Mouse (Mus musculus) retina, adult 2 months (tissue): Measurements from ENCODE around the gene Lysmd2.
A peak's percentile ranks its signal among the peaks of the same experiment; 100 is the strongest.
"Not testable (repeated sequence)": the region's sequence is repeated elsewhere in the genome, so short reads cannot be mapped to it uniquely, and the experiment has no call there.

Experiments
- DNase-seq: peaks from one replicate; pipeline ENCODE4 v3.0.0-alpha.2; 2012; ENCODE audit warnings: low read depth, low spot score

Lysmd2 gene

GRCm38 (mm10) chr9:75625556-75626307, at the start of gene Lysmd2:
Gene Lysmd2, plus strand, starts transcription at chr9:75625741.
- DNase-seq, result no peak

- DNase-seq, result no peak
Observed at GRCm38 (mm10) chr9:75579321-75579720, 46.2 kb upstream of the Lysmd2 start.

- peak; percentile 26 for DNase-seq
Observed at GRCm38 (mm10) chr9:75581694-75582350, 43.7 kb upstream of the Lysmd2 start.

- DNase-seq, result no peak
Observed at GRCm38 (mm10) chr9:75589850-75590790, 35.4 kb upstream of the Lysmd2 start.

GRCm38 (mm10) chr9:75593481-75593880, 32.1 kb upstream of the Lysmd2 start:
- no peak for DNase-seq

GRCm38 (mm10) chr9:75597036-75597435, 28.5 kb upstream of the Lysmd2 start:
- no peak for DNase-seq

- DNase-seq, result no peak
Observed at GRCm38 (mm10) chr9:75597596-75597995, 27.9 kb upstream of the Lysmd2 start.

GRCm38 (mm10) chr9:75599191-75599841, 26.2 kb upstream of the Lysmd2 start:
- no peak for DNase-seq

- no peak for DNase-seq
Observed at GRCm38 (mm10) chr9:75600166-75600934, 25.2 kb upstream of the Lysmd2 start.

GRCm38 (mm10) chr9:75601510-75601909, 24.0 kb upstream of the Lysmd2 start:
- no peak for DNase-seq

- no peak for DNase-seq
Observed at GRCm38 (mm10) chr9:75607496-75607895, 18.0 kb upstream of the Lysmd2 start.

- DNase-seq, result no peak
Observed at GRCm38 (mm10) chr9:75609505-75609904, 16.0 kb upstream of the Lysmd2 start.

- no peak for DNase-seq
Observed at GRCm38 (mm10) chr9:75609965-75610364, 15.6 kb upstream of the Lysmd2 start.

- DNase-seq, result no peak
Observed at GRCm38 (mm10) chr9:75610571-75611493, 14.7 kb upstream of the Lysmd2 start, which contains the start of gene Tmod2. Gene Tmod2, minus strand, starts transcription at chr9:75611325.

- no peak for DNase-seq
Observed at GRCm38 (mm10) chr9:75616560-75616959, 9.0 kb upstream of the Lysmd2 start.

GRCm38 (mm10) chr9:75618836-75619400, 6.6 kb upstream of the Lysmd2 start:
- DNase-seq, result no peak

- not testable (repeated sequence) for DNase-seq
Observed at GRCm38 (mm10) chr9:75619761-75620160, 5.8 kb upstream of the Lysmd2 start.

- DNase-seq, result no peak
Observed at GRCm38 (mm10) chr9:75621428-75621827, 4.1 kb upstream of the Lysmd2 start.

GRCm38 (mm10) chr9:75624983-75625555, 472 bp upstream of the Lysmd2 start:
- DNase-seq, result no peak
